Mouse (Mus musculus): ENCODE measurements around the gene Dtymk. TPM values are rescaled to one million over a fixed set of nuclear protein-coding genes. Genes with fewer than 3 reads are reported as not detected.
A peak's percentile ranks its signal among the peaks of the same experiment; 100 is the strongest.
"Not testable (repeated sequence)": the region's sequence is repeated elsewhere in the genome, so short reads cannot be mapped to it uniquely, and the experiment has no call there.

The Dtymk gene
- 278 and 281 TPM in 2 replicates for polyA plus RNA-seq (2016; fragmentation: Nextera tagmentation; extraction: Ambion mirVana)

DNA sequence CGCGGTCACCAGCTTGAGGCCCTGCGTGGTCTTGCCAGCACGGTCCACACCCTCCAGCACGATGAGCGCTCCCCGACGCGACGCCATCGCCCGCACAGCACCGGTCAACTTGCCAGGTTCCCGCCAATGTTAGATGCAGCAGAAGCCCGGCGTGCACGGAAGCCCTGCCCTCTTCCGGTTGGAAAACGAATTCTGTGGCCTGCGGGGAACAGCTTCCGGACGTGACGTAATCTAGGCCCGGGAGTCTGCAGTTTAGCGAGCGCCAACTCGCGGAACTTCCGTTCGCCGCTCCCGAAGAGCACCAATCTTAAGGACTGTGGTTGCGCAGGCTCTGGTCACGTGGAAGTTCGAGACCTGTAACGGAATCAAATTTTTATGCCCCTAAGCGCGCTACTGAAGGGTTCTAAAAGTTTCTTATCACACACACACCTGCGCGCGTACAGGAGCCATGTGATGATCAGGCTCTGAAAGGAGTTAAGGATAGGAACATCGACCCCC lies at the start of gene Dtymk:
Dtymk (minus strand) TSS at position 194 of the 498 bp plus-strand sequence.
- Histone ChIP-seq H3K27ac (peak within 1 kb of the TSS; percentile 91), H3K9me3 (no peaks in the 10 kb centered on the region), H3K27me3 (no peaks in the 10 kb centered on the region), H3K4me3 (replicated peaks) (peak within 1 kb of the TSS; percentile 81), H3K4me2 (peak within 1 kb of the TSS; percentile 83), H3K36me3 (peaks cover 42% of the 10 kb centered on the region), H3K4me1 (replicated peaks) (peaks cover 29% of the 10 kb centered on the region), H3K9ac (replicated peaks) (peak within 1 kb of the TSS; percentile 78)
- peak; percentile 45 for ATAC-seq (ENCODE audit: insufficient number of reproducible peaks, insufficient read depth, low FRiP score, low TSS enrichment, low read depth)
- under 1% methylated on average over 42 of the region's 42 CpGs for WGBS

DNA sequence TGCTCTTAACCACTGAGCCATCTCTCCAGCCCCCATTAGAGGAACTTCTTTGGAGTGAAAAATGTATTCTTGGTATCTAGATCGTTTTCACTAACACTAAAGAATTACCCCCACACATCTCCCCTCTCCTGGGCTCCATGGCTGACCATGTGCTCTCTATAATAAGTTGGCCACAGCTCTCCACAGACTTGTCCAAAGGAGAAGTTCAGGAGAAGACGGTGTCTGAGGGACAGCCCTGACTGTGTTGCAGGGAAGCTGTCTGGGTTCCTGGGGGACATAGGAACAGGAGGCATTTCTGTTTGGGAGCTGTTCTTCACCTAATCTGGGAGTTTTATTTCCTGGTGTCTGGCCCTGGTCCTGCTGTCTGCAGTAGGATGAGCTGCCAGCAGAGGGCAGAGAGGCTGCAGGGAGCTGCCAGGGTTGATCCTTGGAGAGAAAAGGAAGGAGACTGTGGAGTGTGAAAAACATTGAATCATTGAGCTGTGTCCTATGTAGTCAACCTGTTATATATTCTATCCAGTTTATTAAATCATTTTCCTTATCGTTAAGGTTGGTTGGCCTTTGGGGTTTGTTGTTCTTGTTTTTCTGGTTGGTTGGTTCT lies 44.1 kb upstream of the Dtymk start:
- H3K4me2 ChIP-seq; ATAC-seq (ENCODE audit: insufficient number of reproducible peaks, insufficient read depth, low FRiP score, low TSS enrichment, low read depth); H3K9ac ChIP-seq (replicated peaks); H3K36me3 ChIP-seq; H3K4me1 ChIP-seq (replicated peaks); H3K27ac ChIP-seq; H3K4me3 ChIP-seq (replicated peaks); H3K27me3 ChIP-seq; H3K9me3 ChIP-seq: not testable (repeated sequence)
- WGBS = 69% methylated on average over 1 of the region's 3 CpGs

DNA sequence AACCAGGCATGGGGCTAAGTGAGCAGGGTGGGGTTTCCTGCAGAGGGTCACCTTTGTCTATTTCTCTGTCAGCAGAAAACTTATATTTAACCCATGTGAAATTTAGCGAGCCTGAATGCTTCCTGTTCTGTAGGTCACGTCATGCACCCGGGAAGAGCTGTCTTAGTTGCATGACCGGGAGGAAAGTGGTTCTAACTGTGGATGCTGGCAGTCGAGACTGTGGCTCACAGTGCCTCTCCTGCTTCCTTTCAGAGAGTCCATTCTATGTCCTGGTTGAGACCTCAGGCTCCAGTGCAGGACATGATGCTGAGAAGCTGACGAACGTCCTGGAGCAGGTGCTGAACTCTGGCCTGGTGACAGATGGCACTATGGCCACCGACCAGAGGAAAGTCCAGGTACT lies 36.8 kb upstream of the Dtymk start:
- not testable (repeated sequence) for H3K4me3 ChIP-seq (replicated peaks); H3K9me3 ChIP-seq; H3K4me2 ChIP-seq; H3K27me3 ChIP-seq; H3K4me1 ChIP-seq (replicated peaks); H3K9ac ChIP-seq (replicated peaks); ATAC-seq (ENCODE audit: insufficient number of reproducible peaks, insufficient read depth, low FRiP score, low TSS enrichment, low read depth); H3K27ac ChIP-seq
- H3K36me3 ChIP-seq = peaks cover 34% of the 10 kb centered on the region
- WGBS = 91% methylated on average over 8 of the region's 8 CpGs

DNA sequence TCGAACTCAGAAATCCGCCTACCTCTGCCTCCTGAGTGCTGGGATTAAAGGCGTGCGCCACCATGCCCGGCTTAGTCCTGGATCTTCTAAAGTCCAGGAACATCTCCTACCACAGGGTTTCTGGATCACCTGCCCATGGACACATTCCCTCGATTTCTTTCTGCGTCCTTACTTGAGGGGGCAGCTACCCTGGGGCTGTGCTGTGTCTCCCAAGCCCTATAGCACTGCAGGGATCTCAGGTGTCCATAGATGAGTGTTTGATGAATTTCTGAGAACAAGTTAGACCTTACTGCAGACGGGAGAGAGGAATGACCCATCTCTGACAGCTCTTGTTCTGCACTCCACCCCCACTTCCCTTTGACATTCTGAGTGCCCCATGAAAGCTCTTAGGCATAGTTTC lies 35.6 kb upstream of the Dtymk start:
- ATAC-seq (ENCODE audit: insufficient number of reproducible peaks, insufficient read depth, low FRiP score, low TSS enrichment, low read depth) = no peak
- H3K4me1 ChIP-seq (replicated peaks) = no peaks in the 10 kb centered on the region
- no peak overlapping the region for H3K27ac ChIP-seq
- H3K36me3 ChIP-seq = peaks cover 34% of the 10 kb centered on the region
- H3K4me2 ChIP-seq = no peak overlapping the region
- H3K4me3 ChIP-seq (replicated peaks) = no peak overlapping the region
- no peaks in the 10 kb centered on the region for H3K9me3 ChIP-seq
- 91% methylated on average over 8 of the region's 8 CpGs for WGBS
- no peak overlapping the region for H3K9ac ChIP-seq (replicated peaks)
- H3K27me3 ChIP-seq = no peaks in the 10 kb centered on the region

GRCm38 (mm10) chr1:93836532-93836913 lies 34.8 kb upstream of the Dtymk start:
- Histone ChIP-seq H3K4me2 (no peak overlapping the region), H3K9ac (replicated peaks) (no peak overlapping the region), H3K27me3 (no peaks in the 10 kb centered on the region), H3K4me3 (replicated peaks) (no peak overlapping the region), H3K9me3 (no peaks in the 10 kb centered on the region), H3K36me3 (peaks cover 34% of the 10 kb centered on the region), H3K4me1 (replicated peaks) (no peaks in the 10 kb centered on the region), H3K27ac (no peak overlapping the region)
- no peak for ATAC-seq (ENCODE audit: insufficient number of reproducible peaks, insufficient read depth, low FRiP score, low TSS enrichment, low read depth)
- 90% methylated on average over 2 of the region's 2 CpGs for WGBS

- Histone ChIP-seq H3K4me2 (no peak overlapping the region), H3K36me3 (peaks cover 34% of the 10 kb centered on the region), H3K4me3 (replicated peaks) (no peak overlapping the region), H3K9me3 (no peaks in the 10 kb centered on the region), H3K27me3 (no peaks in the 10 kb centered on the region), H3K4me1 (replicated peaks) (no peaks in the 10 kb centered on the region), H3K27ac (no peak overlapping the region), H3K9ac (replicated peaks) (no peak overlapping the region)
- 93% methylated on average over 6 of the region's 6 CpGs for WGBS
- no peak for ATAC-seq (ENCODE audit: insufficient number of reproducible peaks, insufficient read depth, low FRiP score, low TSS enrichment, low read depth)
These were observed 34.3 kb upstream of the Dtymk start for GRCm38 (mm10) chr1:93835876-93836531.

DNA sequence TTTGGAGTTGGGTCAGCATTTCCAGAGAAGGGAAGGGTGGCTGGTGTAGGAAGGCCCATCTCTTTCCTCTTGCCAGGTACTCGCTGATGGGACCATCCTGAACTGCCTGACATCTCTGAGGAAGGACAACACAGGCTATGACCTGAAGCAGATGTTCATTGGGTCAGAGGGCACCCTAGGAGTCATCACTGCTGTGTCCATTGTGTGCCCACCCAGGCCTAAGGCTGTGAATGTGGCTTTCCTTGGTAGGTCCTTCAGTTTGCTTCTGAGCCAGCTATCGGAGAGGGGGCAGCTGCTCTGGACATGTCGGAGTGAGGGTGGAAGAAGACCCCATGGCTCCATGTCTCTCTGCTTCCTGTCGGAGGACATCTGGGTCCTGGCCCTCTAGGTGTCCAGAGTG lies 33.5 kb upstream of the Dtymk start:
- peaks cover 34% of the 10 kb centered on the region for H3K36me3 ChIP-seq
- peak; percentile 15; the same call in 1 of the 2 replicates for ATAC-seq (ENCODE audit: insufficient number of reproducible peaks, insufficient read depth, low FRiP score, low TSS enrichment, low read depth)
- 90% methylated on average over 4 of the region's 4 CpGs for WGBS
- no peak overlapping the region for H3K27ac ChIP-seq
- no peaks in the 10 kb centered on the region for H3K9me3 ChIP-seq
- no peaks in the 10 kb centered on the region for H3K27me3 ChIP-seq
- no peak overlapping the region for H3K4me2 ChIP-seq
- no peak overlapping the region for H3K9ac ChIP-seq (replicated peaks)
- H3K4me1 ChIP-seq (replicated peaks) = no peaks in the 10 kb centered on the region
- no peak overlapping the region for H3K4me3 ChIP-seq (replicated peaks)

GRCm38 (mm10) chr1:93834671-93835150 lies 33.0 kb upstream of the Dtymk start:
- Histone ChIP-seq H3K9ac (replicated peaks) (no peak overlapping the region), H3K27ac (no peak overlapping the region), H3K9me3 (no peaks in the 10 kb centered on the region), H3K36me3 (peaks cover 34% of the 10 kb centered on the region), H3K27me3 (no peaks in the 10 kb centered on the region), H3K4me3 (replicated peaks) (no peak overlapping the region), H3K4me2 (no peak overlapping the region), H3K4me1 (replicated peaks) (no peaks in the 10 kb centered on the region)
- no peak for ATAC-seq (ENCODE audit: insufficient number of reproducible peaks, insufficient read depth, low FRiP score, low TSS enrichment, low read depth)
- WGBS = 92% methylated on average over 7 of the region's 7 CpGs

- H3K9ac ChIP-seq (replicated peaks); ATAC-seq (ENCODE audit: insufficient number of reproducible peaks, insufficient read depth, low FRiP score, low TSS enrichment, low read depth); H3K27ac ChIP-seq; H3K4me2 ChIP-seq; H3K9me3 ChIP-seq; H3K4me3 ChIP-seq (replicated peaks); H3K4me1 ChIP-seq (replicated peaks); H3K27me3 ChIP-seq: not testable (repeated sequence)
- peaks cover 28% of the 10 kb centered on the region for H3K36me3 ChIP-seq
- WGBS = 62% methylated on average over 3 of the region's 4 CpGs
These were observed 31.1 kb upstream of the Dtymk start for GRCm38 (mm10) chr1:93832754-93833360.

DNA sequence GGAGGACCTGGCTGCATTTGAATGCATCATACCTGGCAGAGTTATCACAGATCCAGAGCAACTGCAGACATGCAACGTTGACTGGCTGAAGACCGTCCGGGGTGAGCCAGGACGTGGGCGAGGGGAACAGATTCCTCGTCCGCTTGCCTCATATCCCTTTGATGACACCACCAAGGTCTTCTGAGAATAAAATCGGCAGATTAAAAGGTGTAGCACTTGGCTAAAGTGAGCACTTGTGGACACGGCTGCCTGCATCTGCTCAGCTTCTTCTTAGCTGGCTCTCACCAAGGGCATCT lies 24.8 kb upstream of the Dtymk start:
- no peaks in the 10 kb centered on the region for H3K9me3 ChIP-seq
- no peaks in the 10 kb centered on the region for H3K27me3 ChIP-seq
- peaks cover 5% of the 10 kb centered on the region for H3K4me1 ChIP-seq (replicated peaks)
- peaks cover 3% of the 10 kb centered on the region for H3K36me3 ChIP-seq
- H3K9ac ChIP-seq (replicated peaks) = no peak overlapping the region
- no peak overlapping the region for H3K4me3 ChIP-seq (replicated peaks)
- whole genome bisulfite sequencing = 95% methylated on average over 9 of the region's 9 CpGs
- no peak overlapping the region for H3K27ac ChIP-seq
- ATAC-seq (ENCODE audit: insufficient number of reproducible peaks, insufficient read depth, low FRiP score, low TSS enrichment, low read depth) = no peak
- H3K4me2 ChIP-seq = peak overlapping the region; percentile 79

DNA sequence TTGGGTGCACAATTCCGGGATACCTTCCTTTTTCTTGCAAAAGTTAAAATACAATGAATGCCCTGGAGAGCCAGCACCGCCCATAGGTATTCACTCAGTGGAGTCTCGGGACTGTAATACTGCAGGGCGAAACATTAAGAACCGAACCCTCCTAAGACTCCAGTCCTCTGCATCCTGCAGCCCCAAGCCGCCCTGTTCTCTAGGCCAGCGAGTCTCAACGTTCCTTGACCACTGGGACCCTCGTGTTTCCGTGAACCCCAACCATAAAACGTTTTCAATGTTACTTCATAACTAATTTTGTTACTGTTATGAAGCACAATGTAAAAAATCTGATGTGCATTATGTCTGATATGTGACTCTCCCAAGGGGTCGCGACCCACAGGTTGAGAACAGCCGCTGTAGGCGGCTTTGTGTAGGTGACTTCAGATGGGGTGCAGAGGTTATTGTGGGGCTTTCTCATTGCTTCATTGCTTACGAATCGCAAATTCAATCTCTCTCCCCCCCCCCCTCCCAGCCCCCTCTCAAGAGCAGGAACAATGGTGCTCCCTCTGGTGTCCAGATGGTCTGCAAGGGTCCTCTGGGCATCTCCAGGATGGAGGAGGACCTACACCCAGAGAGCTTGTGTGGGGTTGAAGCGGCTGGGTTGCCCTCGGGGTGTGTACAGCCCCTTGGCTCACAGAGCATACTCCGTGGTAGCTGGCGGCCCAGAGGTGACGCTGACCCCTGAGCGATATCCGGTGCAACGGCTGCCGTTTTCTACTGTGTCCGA lies 24.2 kb upstream of the Dtymk start:
- H3K4me1 ChIP-seq (replicated peaks) = peaks cover 5% of the 10 kb centered on the region
- H3K9me3 ChIP-seq = no peaks in the 10 kb centered on the region
- WGBS = 43% methylated on average over 27 of the region's 27 CpGs
- peak overlapping the region; percentile 58 for H3K4me3 ChIP-seq (replicated peaks)
- no peaks in the 10 kb centered on the region for H3K27me3 ChIP-seq
- H3K36me3 ChIP-seq = peaks cover 8% of the 10 kb centered on the region
- H3K9ac ChIP-seq (replicated peaks) = peak overlapping the region; percentile 70
- H3K4me2 ChIP-seq = peak overlapping the region; percentile 79
- peak overlapping the region; percentile 96 for H3K27ac ChIP-seq
- ATAC-seq (ENCODE audit: insufficient number of reproducible peaks, insufficient read depth, low FRiP score, low TSS enrichment, low read depth) = peak; percentile 23; the same call in 1 of the 2 replicates

Measured in limb, embryonic 12.5 days (tissue).